Comparison of ENCODE assay signal across 10 mouse cellular contexts in the genomic region with DNA sequence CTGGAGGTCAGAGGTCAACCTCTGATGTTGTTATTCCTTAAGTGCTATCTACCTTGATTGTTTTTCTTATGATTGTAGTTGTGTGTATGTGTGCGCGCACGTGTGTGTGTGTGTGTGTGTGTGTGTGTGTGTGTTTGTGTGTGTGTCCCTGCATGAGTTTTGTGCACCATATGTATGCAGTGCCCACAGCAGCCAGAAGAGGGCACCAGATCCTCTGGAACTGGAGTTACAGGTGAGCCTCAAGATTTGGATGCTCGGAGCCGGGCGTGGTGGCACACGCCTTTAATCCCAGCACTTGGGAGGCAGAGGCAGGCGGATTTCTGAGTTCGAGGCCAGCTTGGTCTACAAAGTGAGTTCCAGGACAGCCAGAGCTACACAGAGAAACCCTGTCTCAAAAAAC. TPM values are rescaled to one million over a fixed set of nuclear protein-coding genes. Genes with fewer than 3 reads are reported as not detected.
DNase-seq lines count a peak whose midpoint lies in the region; ATAC-seq and TF ChIP-seq lines count a peak whose summit lies in the region.
"Not testable (repeated sequence)": the region's sequence is repeated elsewhere in the genome, so short reads cannot be mapped to it uniquely, and the experiment has no call there.
"Had no signal": no experiment of that assay in that cellular context is flagged by ENCODE, and none has a peak within 500 bp of the region (broad histone marks: within the 10 kb centered on the region; RNA-seq: fewer than 3 reads in every experiment).

No protein-coding gene starts in this region.

- WGBS in lung, embryonic 14.5 days: 93% methylated on average over 8 of the region's 9 CpGs
- 94% methylated on average over 7 of the region's 9 CpGs for WGBS in stomach, postnatal 0 days

- not testable (repeated sequence) for H3K27me3 ChIP-seq in lung, embryonic 14.5 days (ENCODE audit: insufficient read depth, low read length); stomach, postnatal 0 days (ENCODE audit: control insufficient read depth, insufficient read depth, low read length)

- TF ChIP-seq CTCF in layer of hippocampus, adult 2 months (conservative IDR thresholded peaks at IDR 0.05): peak; percentile 30
- TF ChIP-seq CTCF in lung, embryonic 14.5 days (IDR thresholded peaks at IDR 0.05; ENCODE audit: low read depth): peak; percentile 28; the same call in 1 of the 2 replicates
- peak; percentile 54 for TF ChIP-seq CTCF in stomach, postnatal 0 days (IDR thresholded peaks at IDR 0.05; ENCODE audit: low read depth)

- not testable (repeated sequence) for H3K4me2 ChIP-seq in lung, embryonic 14.5 days; stomach, postnatal 0 days (replicated peaks; ENCODE audit: low read depth)

- not testable (repeated sequence) for H3K4me1 ChIP-seq in lung, embryonic 14.5 days (ENCODE audit: insufficient read depth); stomach, postnatal 0 days (replicated peaks; ENCODE audit: control insufficient read depth, insufficient read depth)

- ATAC-seq in lung, embryonic 14.5 days (ENCODE audit: insufficient read depth); stomach, postnatal 0 days (ENCODE audit: low FRiP score, low TSS enrichment): not testable (repeated sequence)

- H3K9ac ChIP-seq in lung, embryonic 14.5 days; stomach, postnatal 0 days (ENCODE audit: low read length): not testable (repeated sequence)

- not testable (repeated sequence) for H3K4me3 ChIP-seq in layer of hippocampus, adult 2 months; lung, embryonic 14.5 days (ENCODE audit: low read depth, low read length); stomach, postnatal 0 days (ENCODE audit: low read depth, low read length)

- H3K27ac ChIP-seq in layer of hippocampus, adult 2 months; lung, embryonic 14.5 days (ENCODE audit: low read depth); stomach, postnatal 0 days (replicated peaks): not testable (repeated sequence)

- TF ChIP-seq EP300 in stomach, postnatal 0 days (optimal IDR thresholded peaks at IDR 0.05): not testable (repeated sequence)

- peak; percentile 38 to 39 for DNase-seq in B cell, adult 2 months
- DNase-seq in ES-CJ7 (ENCODE audit: low read depth, low spot score): peak; percentile 73
- peak; percentile 79 for DNase-seq in ZHBTc4 (ENCODE audit: low read depth, low spot score)
- peak; percentile 33 for DNase-seq in induced T-regulatory cell, adult 2 months (ENCODE audit: low read depth)
- DNase-seq in layer of hippocampus, adult 2 months (ENCODE audit: low spot score in 2 of 2); lung, embryonic 14.5 days; stomach, postnatal 0 days (ENCODE audit: low spot score): not testable (repeated sequence)

- not testable (repeated sequence) for H3K9me3 ChIP-seq in lung, embryonic 14.5 days (ENCODE audit: low read depth, low read length); stomach, postnatal 0 days (ENCODE audit: control insufficient read depth, low read length)

- not testable (repeated sequence) for H3K36me3 ChIP-seq in lung, embryonic 14.5 days (ENCODE audit: insufficient read depth); stomach, postnatal 0 days (ENCODE audit: control insufficient read depth, insufficient read depth, low read length)

RNA-seq across cellular contexts. Expression of gene Mapk13, which starts 5.2 kb away (rescaled TPM):
- total RNA-seq in layer of hippocampus, adult 2 months (2021): under 1 TPM; 0.59 to 0.66 TPM
- 53.7 and 61.0 TPM in 2 replicates for polyA plus RNA-seq in lung, embryonic 14.5 days (2014; fragmentation: Nextera tagmentation; extraction: Ambion mirVana)
- 211 and 220 TPM in 2 replicates for polyA plus RNA-seq in stomach, postnatal 0 days (2015; fragmentation: Nextera tagmentation; extraction: Ambion mirVana)
- polyA plus RNA-seq: CD4-positive, CD25-positive, alpha-beta regulatory T cell, adult 4 months; G1E; inflammation-experienced regulatory T-cells, adult 6 months had no signal

RNA-seq across cellular contexts. Expression of gene Brpf3, which starts 26.6 kb away (rescaled TPM):
- total RNA-seq in layer of hippocampus, adult 2 months (2021): 10 to 100 TPM; 43.4 to 44.8 TPM
- polyA plus RNA-seq in lung, embryonic 14.5 days (2014; fragmentation: Nextera tagmentation; extraction: Ambion mirVana): 10.0 and 12.5 TPM in 2 replicates
- 5.2 and 5.7 TPM in 2 replicates for polyA plus RNA-seq in stomach, postnatal 0 days (2015; fragmentation: Nextera tagmentation; extraction: Ambion mirVana)

RNA-seq across cellular contexts. Expression of gene AC170998.1, which starts 48.4 kb away (rescaled TPM):
- total RNA-seq in layer of hippocampus, adult 2 months (2021): 1 to 10 TPM; 2.7 to 5.5 TPM
- polyA plus RNA-seq in lung, embryonic 14.5 days (2014; fragmentation: Nextera tagmentation; extraction: Ambion mirVana): 3.1 and 5.2 TPM in 2 replicates
- 1.0 and 1.2 TPM in 2 replicates for polyA plus RNA-seq in stomach, postnatal 0 days (2015; fragmentation: Nextera tagmentation; extraction: Ambion mirVana)
- polyA plus RNA-seq: G1E had no signal
